Mouse (Mus musculus) induced T-regulatory cell, adult 2 months (primary cell): Measurements from ENCODE around the gene Slain2.
"Not testable (repeated sequence)": the region's sequence is repeated elsewhere in the genome, so short reads cannot be mapped to it uniquely, and the experiment has no call there.

Source experiments
- DNase-seq: peaks from one replicate; pipeline ENCODE4 v3.0.0-alpha.2; 2012; ENCODE audit warnings: low read depth

Slain2 gene

DNA sequence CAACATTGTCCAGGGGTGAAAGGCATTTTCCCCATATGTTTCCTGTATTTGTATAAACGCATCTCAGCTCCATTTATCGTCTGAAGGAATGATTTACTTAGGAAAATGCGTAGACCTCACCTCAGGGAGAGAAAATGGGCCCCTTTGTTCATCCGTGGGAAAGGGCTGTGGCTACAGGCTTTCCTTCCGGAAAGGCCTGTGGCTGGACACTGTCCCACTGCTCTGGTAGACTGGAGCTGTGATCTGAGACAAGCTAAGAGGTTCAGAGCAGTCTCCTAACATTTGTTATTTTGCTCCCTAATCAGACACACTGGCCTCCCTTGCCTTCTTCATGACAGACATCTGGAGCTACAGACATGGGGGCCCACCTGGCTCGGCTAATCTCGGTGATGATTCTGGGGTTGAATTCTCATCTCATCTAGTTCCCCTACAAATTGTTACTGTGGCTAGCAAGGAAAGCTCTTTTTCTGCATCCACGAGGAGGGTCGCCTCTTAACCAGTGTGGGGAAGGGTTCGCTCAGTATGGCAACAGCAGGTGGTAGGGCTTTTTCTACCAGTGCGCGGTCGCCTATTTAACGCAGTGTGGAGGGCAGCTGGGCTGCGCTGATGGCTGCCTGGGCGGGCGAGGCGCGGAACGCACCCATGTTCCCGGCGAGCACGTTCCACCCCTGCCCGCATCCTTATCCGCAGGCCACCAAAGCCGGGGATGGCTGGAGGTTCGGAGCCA is 98.9 kb downstream of the Slain2 start:
- DNase-seq: not testable (repeated sequence)

DNA sequence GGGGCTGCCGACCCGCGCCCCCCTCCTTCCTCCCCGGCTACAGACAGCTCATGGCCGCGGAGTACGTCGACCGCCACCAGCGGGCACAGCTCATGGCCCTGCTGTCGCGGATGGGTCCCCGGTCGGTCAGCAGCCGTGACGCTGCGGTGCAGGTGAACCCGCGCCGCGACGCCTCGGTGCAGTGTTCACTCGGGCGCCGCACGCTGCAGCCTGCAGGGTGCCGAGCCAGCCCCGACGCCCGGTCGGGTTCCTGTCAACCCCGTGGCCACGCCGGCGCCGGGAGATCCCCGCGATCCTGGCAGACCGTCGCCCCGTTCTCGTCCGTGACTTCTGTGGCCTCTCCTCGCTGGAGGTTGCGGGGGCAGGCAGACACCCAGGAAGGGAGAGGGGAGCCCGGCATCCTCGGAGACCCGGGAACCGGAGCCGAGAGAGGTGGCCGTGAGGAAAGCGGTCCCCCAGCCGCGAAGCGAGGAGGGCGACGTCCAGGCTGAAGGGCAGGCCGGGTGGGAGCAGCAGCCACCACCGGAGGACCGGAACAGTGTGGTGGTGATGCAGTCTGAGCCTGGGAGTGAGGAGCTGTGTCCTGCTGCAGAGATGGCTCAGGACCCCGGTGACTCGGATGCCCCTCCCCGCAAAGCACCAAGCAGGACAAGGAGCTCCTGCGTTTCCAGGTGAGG is 99.6 kb downstream of the Slain2 start:
- peak; percentile 22 for DNase-seq

DNA sequence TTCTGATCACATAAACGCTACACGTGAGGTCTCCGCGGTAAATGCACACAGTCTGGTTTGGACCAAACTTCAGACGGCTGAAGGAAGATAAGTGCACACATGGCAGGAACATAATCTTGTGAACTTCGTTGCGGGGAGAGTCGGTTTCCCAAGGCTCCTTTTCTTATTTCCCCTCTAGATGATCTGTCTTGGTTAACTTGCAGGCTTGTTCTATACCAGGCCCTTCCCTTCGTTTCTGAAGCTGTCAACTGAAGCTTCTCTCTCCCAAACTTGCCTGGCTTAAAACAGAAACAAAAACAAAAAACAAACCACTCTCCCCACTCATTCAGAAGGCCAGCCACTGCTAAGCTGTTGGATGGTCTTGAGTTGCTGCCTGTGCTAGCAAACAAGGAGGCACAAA is 100.6 kb downstream of the Slain2 start:
- DNase-seq: no peak

DNA sequence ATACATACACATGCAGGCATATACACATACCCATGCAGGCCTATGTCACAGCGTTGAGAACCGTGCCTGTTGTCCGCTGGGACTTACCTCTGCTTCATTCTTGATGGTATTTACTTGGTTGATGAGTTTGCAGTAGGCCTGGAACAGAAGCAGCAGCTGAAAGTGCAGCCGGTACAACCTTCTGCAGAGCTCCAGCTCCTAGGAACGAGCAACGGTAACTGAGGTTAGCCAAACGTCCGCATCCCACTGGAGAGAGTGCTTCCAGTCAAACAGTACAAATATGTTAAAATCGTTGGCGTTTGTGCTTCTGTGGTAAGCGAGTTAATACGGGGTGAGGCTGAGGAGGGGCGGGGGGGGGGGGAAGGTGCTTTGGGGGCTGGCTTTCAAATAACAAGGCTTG is 109.7 kb downstream of the Slain2 start:
- DNase-seq: no peak
